Mouse (Mus musculus) limb, embryonic 11.5 days (tissue): ENCODE measurements around the gene Dock9. TPM values are rescaled to one million over a fixed set of nuclear protein-coding genes. Genes with fewer than 3 reads are reported as not detected.

ENCODE experiments used
- ATAC-seq: fragments of 200-750 bp; cut with Nextera tagmentation; 2 replicates; pipeline ENCODE4 v1.8.0; 2017; ENCODE audit warnings: low read depth; ENCODE audit not compliant: insufficient number of reproducible peaks, low FRiP score, low TSS enrichment
- DNase-seq: peaks from one replicate; pipeline ENCODE4 v3.0.0-alpha.2; 2015; ENCODE audit warnings: low spot score
- H3K27ac ChIP-seq: fragments of 300-500 bp; sonication (generic); replicated peaks from 2 replicates; pipeline ENCODE4 v1.5.1; 2014; ENCODE audit warnings: low read depth, mild to moderate bottlenecking, low read length
- H3K27me3 ChIP-seq: fragments of 300-500 bp; sonication (generic); 2 replicates; pipeline ENCODE4 v1.6.1; 2014; ENCODE audit warnings: mild to moderate bottlenecking, low read length, mixed read lengths; ENCODE audit not compliant: control insufficient read depth, insufficient read depth
- H3K36me3 ChIP-seq: fragments of 300-500 bp; sonication (generic); 2 replicates; pipeline ENCODE4 v1.6.1; 2014; ENCODE audit warnings: mild to moderate bottlenecking, low read length, moderate library complexity, mixed read lengths; ENCODE audit not compliant: control insufficient read depth, insufficient read depth
- H3K4me1 ChIP-seq: fragments of 300-500 bp; sonication (generic); 2 replicates; pipeline ENCODE4 v1.6.1; 2014; ENCODE audit warnings: low read length, mixed read lengths; ENCODE audit not compliant: control insufficient read depth, insufficient read depth
- H3K4me2 ChIP-seq: fragments of 300-500 bp; sonication (generic); 2 replicates; pipeline ENCODE4 v1.6.1; 2014; ENCODE audit warnings: low read depth, mild to moderate bottlenecking, moderate library complexity; ENCODE audit not compliant: severe bottlenecking
- H3K4me3 ChIP-seq: fragments of 300-500 bp; sonication (generic); 2 replicates; pipeline ENCODE4 v1.5.1; 2014; ENCODE audit warnings: low read depth, low read length
- H3K9ac ChIP-seq: fragments of 300-500 bp; sonication (generic); 2 replicates; pipeline ENCODE4 v1.6.1; 2014; ENCODE audit warnings: mild to moderate bottlenecking, low read length
- H3K9me3 ChIP-seq: fragments of 300-500 bp; sonication (generic); 2 replicates; pipeline ENCODE4 v1.6.1; 2016; ENCODE audit warnings: low read length; ENCODE audit not compliant: control insufficient read depth
- WGBS: fragments of 180-500 bp; shearing (Covaris S2); extraction: QIAGEN DNeasy Blood & Tissue Kit; methylation state at CpG from one replicate; pipeline ENCODE4 v1.1.7; 2014; 5-methylcytosine and 5-hydroxymethylcytosine counted together
- polyA plus RNA-seq: library from polyadenylated mRNA; unstranded; fragments of >200 nt; fragmentation: Nextera tagmentation; extraction: Ambion mirVana; gene quantifications from 2 replicates; pipeline ENCODE4 v1.2.1, GENCODE M21; 2014

The Dock9 gene
- polyA plus RNA-seq, 1 experiment from 2014 or later = 5.8 TPM

GRCm38 (mm10) chr14:121556401-121557315 lies 241.0 kb downstream of the Dock9 start:
- ATAC-seq = peak; percentile 49; the same call in 1 of the 2 replicates

DNA sequence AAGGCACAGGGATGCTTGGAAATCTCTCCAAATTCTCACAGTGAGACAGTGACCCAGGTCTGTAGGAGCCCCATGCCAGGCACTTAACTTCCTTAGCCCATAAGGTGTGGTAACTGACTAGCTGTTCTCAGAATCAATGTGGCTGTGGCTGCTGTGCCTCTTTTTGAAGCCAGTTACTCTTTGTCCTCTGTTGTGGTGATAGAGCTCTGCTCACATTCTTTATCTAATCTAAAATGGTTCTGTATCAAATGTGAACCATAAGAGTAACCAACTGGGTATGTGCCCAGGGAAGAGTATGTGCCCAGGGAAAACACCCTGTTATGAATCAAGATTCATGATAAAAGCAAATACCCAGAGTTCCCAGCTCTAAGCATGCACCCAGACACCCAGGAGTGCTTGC lies 243.9 kb downstream of the Dock9 start:
- Histone ChIP-seq H3K4me1 (peaks cover 11% of the 10 kb centered on the region; the same call in 1 of the 2 replicates), H3K36me3 (no peaks in the 10 kb centered on the region), H3K9ac (no peak overlapping the region), H3K4me3 (no peak overlapping the region), H3K9me3 (no peaks in the 10 kb centered on the region), H3K27me3 (no peaks in the 10 kb centered on the region), H3K4me2 (no peak overlapping the region), H3K27ac (no peak overlapping the region)
- ATAC-seq = no peak
- no peak for DNase-seq

More at GRCm38 (mm10) chr14:121556401-121557315, 241.0 kb downstream of the Dock9 start:
- Histone ChIP-seq H3K27me3 (no peaks in the 10 kb centered on the region), H3K4me1 (peaks cover 11% of the 10 kb centered on the region; the same call in 1 of the 2 replicates), H3K4me2 (no peak overlapping the region), H3K36me3 (no peaks in the 10 kb centered on the region), H3K4me3 (no peak overlapping the region), H3K9me3 (no peaks in the 10 kb centered on the region), H3K27ac (0 out of 2 replicates have a peak overlapping the region, but pooled peaks have one; percentile 1), H3K9ac (no peak overlapping the region)
- peak; percentile 68 for DNase-seq
- WGBS = 40% methylated on average over 21 of the region's 21 CpGs

DNA sequence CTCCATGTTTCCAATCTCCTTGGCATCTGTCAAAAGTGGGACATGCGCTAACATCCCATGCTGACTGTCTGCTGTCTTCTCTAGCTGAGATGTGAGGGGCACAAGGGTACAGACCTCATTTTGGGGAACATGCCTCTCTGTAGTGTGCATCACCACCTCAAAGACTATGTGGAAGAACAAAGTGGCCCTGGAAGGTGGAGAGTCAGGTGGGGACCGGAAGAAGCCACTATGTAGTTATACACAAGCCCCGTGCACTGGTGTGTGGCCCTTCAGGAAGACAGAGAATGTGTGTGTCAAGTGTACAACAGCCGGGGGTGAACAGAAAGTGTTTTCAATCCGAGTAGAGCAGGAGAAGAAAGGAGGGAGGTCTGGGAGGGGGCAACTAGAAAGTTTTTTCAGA lies 245.1 kb downstream of the Dock9 start:
- Histone ChIP-seq H3K9me3 (no peaks in the 10 kb centered on the region), H3K9ac (no peak overlapping the region), H3K27ac (no peak overlapping the region), H3K36me3 (no peaks in the 10 kb centered on the region), H3K27me3 (no peaks in the 10 kb centered on the region), H3K4me2 (no peak overlapping the region), H3K4me3 (no peak overlapping the region), H3K4me1 (peaks cover 8% of the 10 kb centered on the region; the same call in 1 of the 2 replicates)
- DNase-seq (no peak), ATAC-seq (no peak)
- 72% methylated on average over 5 of the region's 5 CpGs for WGBS

- Histone ChIP-seq H3K4me3 (no peak overlapping the region), H3K9me3 (no peaks in the 10 kb centered on the region), H3K4me1 (no peaks in the 10 kb centered on the region), H3K27me3 (no peaks in the 10 kb centered on the region), H3K9ac (no peak overlapping the region), H3K27ac (no peak overlapping the region), H3K4me2 (no peak overlapping the region), H3K36me3 (no peaks in the 10 kb centered on the region)
- DNase-seq = no peak
- no peak for ATAC-seq
- 79% methylated on average over 6 of the region's 6 CpGs for WGBS
Observed at GRCm38 (mm10) chr14:121549834-121550233, 247.8 kb downstream of the Dock9 start.

GRCm38 (mm10) chr14:121547745-121548144 lies 249.9 kb downstream of the Dock9 start:
- Histone ChIP-seq H3K27ac (no peak overlapping the region), H3K4me3 (no peak overlapping the region), H3K9ac (no peak overlapping the region), H3K4me2 (no peak overlapping the region), H3K36me3 (no peaks in the 10 kb centered on the region), H3K27me3 (no peaks in the 10 kb centered on the region), H3K9me3 (no peaks in the 10 kb centered on the region), H3K4me1 (no peaks in the 10 kb centered on the region)
- DNase-seq (no peak), ATAC-seq (no peak)
- 58% methylated on average over 7 of the region's 7 CpGs for WGBS

DNA sequence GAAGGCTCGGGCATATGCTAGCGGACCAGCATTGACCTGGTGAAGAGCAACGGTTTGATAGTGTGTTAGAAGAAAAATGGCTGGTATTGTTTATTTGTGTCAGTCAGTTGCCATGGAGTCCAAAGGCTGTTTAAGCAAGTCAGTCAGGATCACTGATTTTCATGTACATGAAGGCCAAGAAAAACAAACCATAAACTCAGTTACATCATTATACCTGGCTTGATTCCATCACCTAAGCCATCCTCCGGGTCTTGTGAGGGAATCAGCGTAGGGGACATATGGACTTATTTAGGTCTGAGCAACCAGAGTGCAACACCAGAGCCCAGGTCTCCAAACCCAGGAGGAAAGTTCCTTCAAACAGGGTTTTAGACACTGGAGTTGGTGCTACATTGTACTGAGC lies 251.0 kb downstream of the Dock9 start:
- WGBS = 94% methylated on average over 5 of the region's 5 CpGs
- no peaks in the 10 kb centered on the region for H3K4me1 ChIP-seq
- no peaks in the 10 kb centered on the region for H3K9me3 ChIP-seq
- no peak overlapping the region for H3K27ac ChIP-seq
- H3K27me3 ChIP-seq = no peaks in the 10 kb centered on the region
- ATAC-seq (no peak), DNase-seq (no peak)
- no peak overlapping the region for H3K4me2 ChIP-seq
- no peak overlapping the region for H3K9ac ChIP-seq
- H3K36me3 ChIP-seq = no peaks in the 10 kb centered on the region
- H3K4me3 ChIP-seq = no peak overlapping the region

DNA sequence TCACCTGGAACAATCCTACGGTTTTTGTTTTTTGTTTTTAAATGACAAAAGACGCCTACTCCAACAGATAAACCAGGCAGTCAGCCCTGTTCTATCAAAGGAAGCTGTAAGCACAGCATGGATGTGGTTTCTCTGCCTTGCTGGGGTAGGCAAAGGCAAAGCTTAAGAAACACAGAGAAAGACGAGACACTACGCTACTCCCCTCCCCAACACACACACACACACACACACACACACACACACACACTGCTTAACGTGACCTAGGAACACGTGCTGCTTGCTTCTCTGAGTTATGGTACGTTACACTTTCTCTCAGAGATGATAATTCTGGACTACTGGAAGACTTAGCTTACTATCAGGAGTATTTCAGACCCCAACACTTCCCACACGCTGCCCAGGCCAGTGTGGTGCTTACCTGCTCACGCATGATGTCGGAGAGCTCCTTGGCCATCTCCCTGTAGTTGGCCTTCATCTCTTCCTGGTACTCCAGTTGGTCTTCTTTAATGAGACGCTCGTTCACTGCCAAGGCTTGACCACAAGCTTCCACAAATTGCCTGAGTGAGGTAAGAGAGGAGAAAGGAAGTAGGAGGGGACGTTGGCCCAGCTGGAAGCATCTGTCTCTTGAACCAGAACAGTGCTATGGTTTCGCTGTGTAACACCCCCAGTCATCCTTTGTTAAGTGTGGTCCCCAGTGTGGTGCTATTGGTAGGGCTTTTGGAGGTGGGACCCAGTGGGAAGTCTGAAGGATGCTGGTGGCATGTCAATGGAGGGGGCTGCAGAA lies 251.9 kb downstream of the Dock9 start:
- H3K36me3 ChIP-seq = no peaks in the 10 kb centered on the region
- H3K4me3 ChIP-seq = no peak overlapping the region
- no peak overlapping the region for H3K4me2 ChIP-seq
- no peak overlapping the region for H3K9ac ChIP-seq
- DNase-seq (no peak), ATAC-seq (no peak)
- WGBS = 83% methylated on average over 14 of the region's 14 CpGs
- no peaks in the 10 kb centered on the region for H3K4me1 ChIP-seq
- no peaks in the 10 kb centered on the region for H3K9me3 ChIP-seq
- no peaks in the 10 kb centered on the region for H3K27me3 ChIP-seq
- H3K27ac ChIP-seq = no peak overlapping the region

- no peak overlapping the region for H3K9ac ChIP-seq
- DNase-seq = no peak
- WGBS = 74% methylated on average over 7 of the region's 7 CpGs
Observed at GRCm38 (mm10) chr14:121541262-121541661, 256.4 kb downstream of the Dock9 start.

More at GRCm38 (mm10) chr14:121541262-121541661, 256.4 kb downstream of the Dock9 start:
- no peaks in the 10 kb centered on the region for H3K4me1 ChIP-seq
- no peak overlapping the region for H3K4me2 ChIP-seq
- H3K27ac ChIP-seq = no peak overlapping the region
- H3K4me3 ChIP-seq = no peak overlapping the region
- no peaks in the 10 kb centered on the region for H3K27me3 ChIP-seq
- no peaks in the 10 kb centered on the region for H3K36me3 ChIP-seq
- H3K9me3 ChIP-seq = no peaks in the 10 kb centered on the region
- no peak for ATAC-seq
